Mouse (Mus musculus) kidney, adult 18-20 months (tissue): ENCODE measurements around the gene 5330417C22Rik.

ENCODE experiments used
- DNase-seq: peaks from one replicate; pipeline ENCODE4 v3.0.0; 2021

Gene 5330417C22Rik

GRCm38 (mm10) chr3:108411026-108411753 lies 125.1 kb downstream of the 5330417C22Rik start:
- DNase-seq = peak; percentile 84

- DNase-seq = no peak
Measured at GRCm38 (mm10) chr3:108410359-108410714, 126.0 kb downstream of the 5330417C22Rik start.

- DNase-seq = peak; percentile 53
Measured at GRCm38 (mm10) chr3:108409656-108410358, 126.5 kb downstream of the 5330417C22Rik start.

GRCm38 (mm10) chr3:108408517-108409008 lies 127.8 kb downstream of the 5330417C22Rik start:
- no peak for DNase-seq

- DNase-seq = no peak
Measured at GRCm38 (mm10) chr3:108406306-108406885, 129.9 kb downstream of the 5330417C22Rik start.
